Mouse (Mus musculus): ENCODE data around the gene Rtcb. TPM values are rescaled to one million over a fixed set of nuclear protein-coding genes. Genes with fewer than 3 reads are reported as not detected.

The Rtcb gene
- polyA plus RNA-seq, 1 experiment from 2014 or later = 161 TPM

GRCm38 (mm10) chr10:85954429-85954828 lies 3.2 kb downstream of the Rtcb start:
- H3K27ac ChIP-seq (ENCODE audit: low read depth, low read length) = no peak overlapping the region
- no peak for ATAC-seq (replicated peaks; ENCODE audit: low FRiP score)
- WGBS = 88% methylated on average over 2 of the region's 2 CpGs
- H3K4me3 ChIP-seq (ENCODE audit: low read depth, low read length) = no peak overlapping the region
- no peak overlapping the region for H3K9ac ChIP-seq (ENCODE audit: low read depth, low read length)
- no peak for DNase-seq (ENCODE audit: low spot score)
- no peaks in the 10 kb centered on the region for H3K27me3 ChIP-seq (replicated peaks; ENCODE audit: control insufficient read depth, insufficient read depth, low read length)
- H3K9me3 ChIP-seq (ENCODE audit: control insufficient read depth, low read length) = no peaks in the 10 kb centered on the region
- peaks cover 36% of the 10 kb centered on the region for H3K36me3 ChIP-seq (ENCODE audit: control insufficient read depth, insufficient read depth, low read length)
- no peak overlapping the region for H3K4me2 ChIP-seq
- H3K4me1 ChIP-seq (replicated peaks; ENCODE audit: control insufficient read depth, insufficient read depth, low read length) = no peaks in the 10 kb centered on the region

- 81% methylated on average over 3 of the region's 3 CpGs for WGBS
- ATAC-seq (replicated peaks; ENCODE audit: low FRiP score) (no peak), DNase-seq (ENCODE audit: low spot score) (no peak)
- Histone ChIP-seq H3K4me3 (ENCODE audit: low read depth, low read length) (no peak overlapping the region), H3K27me3 (replicated peaks; ENCODE audit: control insufficient read depth, insufficient read depth, low read length) (no peaks in the 10 kb centered on the region), H3K9me3 (ENCODE audit: control insufficient read depth, low read length) (no peaks in the 10 kb centered on the region), H3K9ac (ENCODE audit: low read depth, low read length) (no peak overlapping the region), H3K27ac (ENCODE audit: low read depth, low read length) (no peak overlapping the region), H3K36me3 (ENCODE audit: control insufficient read depth, insufficient read depth, low read length) (peaks cover 46% of the 10 kb centered on the region), H3K4me1 (replicated peaks; ENCODE audit: control insufficient read depth, insufficient read depth, low read length) (no peaks in the 10 kb centered on the region), H3K4me2 (no peak overlapping the region)
Measured at GRCm38 (mm10) chr10:85953401-85953800, 4.2 kb downstream of the Rtcb start.

DNA sequence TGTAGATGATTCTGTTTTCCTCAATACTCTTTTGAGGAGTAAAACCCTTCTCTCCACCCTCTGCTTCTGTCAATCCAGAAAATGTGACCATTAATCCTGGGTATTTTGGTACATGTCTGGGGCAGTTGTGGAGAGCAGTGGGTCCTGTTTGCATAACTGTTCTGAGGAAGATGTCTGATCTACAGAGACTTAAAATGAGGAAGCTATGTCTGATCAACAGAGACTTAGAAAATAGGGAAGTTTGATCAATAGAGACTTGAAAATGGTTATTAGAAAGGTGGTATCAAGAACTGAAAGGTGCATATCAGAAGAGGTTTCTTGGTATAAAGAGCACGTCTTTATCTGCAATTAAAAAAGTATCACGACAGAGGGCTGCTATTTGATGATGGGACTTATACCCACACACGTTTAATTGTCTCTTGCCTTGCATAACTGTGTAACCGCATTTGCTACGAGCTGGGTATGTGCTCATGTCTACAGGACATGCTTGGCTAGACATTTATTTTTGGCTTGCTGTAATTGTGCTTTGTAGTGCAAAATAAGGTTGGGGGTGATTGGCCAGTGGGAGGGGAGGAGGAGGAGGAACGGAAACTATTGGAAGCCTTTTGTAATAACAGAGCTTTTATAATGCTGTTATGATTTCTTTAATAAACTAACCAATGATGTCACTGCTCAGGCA lies 5.7 kb downstream of the Rtcb start:
- Histone ChIP-seq H3K36me3 (ENCODE audit: control insufficient read depth, insufficient read depth, low read length) (peaks cover 51% of the 10 kb centered on the region), H3K4me1 (replicated peaks; ENCODE audit: control insufficient read depth, insufficient read depth, low read length) (no peaks in the 10 kb centered on the region)

DNA sequence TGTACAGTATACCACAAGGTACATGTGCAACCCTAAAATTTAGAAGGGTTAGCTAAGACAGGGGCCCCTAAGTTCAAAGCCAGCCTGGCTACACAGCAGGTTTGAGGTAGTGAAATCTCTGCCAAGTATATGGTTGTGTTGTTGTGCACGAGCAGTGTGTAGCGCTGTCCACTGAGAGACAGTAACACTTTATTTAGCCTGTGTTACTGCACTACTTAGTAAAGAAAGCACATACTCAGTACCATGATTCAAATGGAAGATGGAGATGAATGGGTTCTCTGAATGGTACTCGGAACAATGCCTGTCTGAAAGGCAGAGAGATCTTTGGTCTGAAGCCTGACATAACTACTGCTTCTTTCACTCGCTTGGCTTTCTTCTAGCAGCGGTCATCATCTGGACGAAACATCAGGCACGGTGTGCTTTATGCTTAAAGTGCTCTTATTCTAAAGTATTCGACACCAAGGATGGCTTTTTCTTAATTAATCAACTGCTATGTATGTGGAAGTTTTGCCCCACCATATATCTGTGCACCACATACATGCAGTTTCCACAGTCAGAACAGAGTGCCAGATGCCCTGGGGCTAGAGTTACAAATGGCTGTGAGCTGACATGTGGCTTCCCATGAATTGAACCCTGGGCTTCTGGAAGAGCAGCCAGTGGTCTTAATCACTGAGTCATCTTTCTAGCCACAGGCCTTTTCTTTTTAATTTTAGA lies 9.0 kb downstream of the Rtcb start:
- Histone ChIP-seq H3K4me3 (ENCODE audit: low read depth, low read length) (no peak overlapping the region), H3K9me3 (ENCODE audit: control insufficient read depth, low read length) (no peaks in the 10 kb centered on the region), H3K27ac (ENCODE audit: low read depth, low read length) (no peak overlapping the region), H3K9ac (ENCODE audit: low read depth, low read length) (no peak overlapping the region), H3K4me2 (no peak overlapping the region), H3K27me3 (replicated peaks; ENCODE audit: control insufficient read depth, insufficient read depth, low read length) (no peaks in the 10 kb centered on the region), H3K4me1 (replicated peaks; ENCODE audit: control insufficient read depth, insufficient read depth, low read length) (no peaks in the 10 kb centered on the region), H3K36me3 (ENCODE audit: control insufficient read depth, insufficient read depth, low read length) (peaks cover 55% of the 10 kb centered on the region)
- ATAC-seq (replicated peaks; ENCODE audit: low FRiP score) (no peak), DNase-seq (ENCODE audit: low spot score) (no peak)
- 91% methylated on average over 8 of the region's 8 CpGs for WGBS

More for the DNA sequence above, 5.7 kb downstream of the Rtcb start:
- no peak for DNase-seq (ENCODE audit: low spot score)
- Histone ChIP-seq H3K9ac (ENCODE audit: low read depth, low read length) (no peak overlapping the region), H3K27me3 (replicated peaks; ENCODE audit: control insufficient read depth, insufficient read depth, low read length) (no peaks in the 10 kb centered on the region), H3K4me2 (no peak overlapping the region), H3K9me3 (ENCODE audit: control insufficient read depth, low read length) (no peaks in the 10 kb centered on the region), H3K27ac (ENCODE audit: low read depth, low read length) (no peak overlapping the region), H3K4me3 (ENCODE audit: low read depth, low read length) (no peak overlapping the region)
- 89% methylated on average over 6 of the region's 6 CpGs for WGBS
- no peak for ATAC-seq (replicated peaks; ENCODE audit: low FRiP score)

GRCm38 (mm10) chr10:85936280-85936965 lies 21.2 kb downstream of the Rtcb start:
- H3K4me2 ChIP-seq = no peak overlapping the region
- no peak for ATAC-seq (replicated peaks; ENCODE audit: low FRiP score)

GRCm38 (mm10) chr10:85929962-85930361 lies 27.7 kb downstream of the Rtcb start:
- Histone ChIP-seq H3K27ac (ENCODE audit: low read depth, low read length) (no peak overlapping the region), H3K9ac (ENCODE audit: low read depth, low read length) (no peak overlapping the region), H3K4me3 (ENCODE audit: low read depth, low read length) (no peak overlapping the region), H3K36me3 (ENCODE audit: control insufficient read depth, insufficient read depth, low read length) (no peaks in the 10 kb centered on the region), H3K4me1 (replicated peaks; ENCODE audit: control insufficient read depth, insufficient read depth, low read length) (peaks cover 2% of the 10 kb centered on the region; the same call in 1 of the 2 replicates), H3K27me3 (replicated peaks; ENCODE audit: control insufficient read depth, insufficient read depth, low read length) (peaks cover 28% of the 10 kb centered on the region), H3K9me3 (ENCODE audit: control insufficient read depth, low read length) (no peaks in the 10 kb centered on the region), H3K4me2 (no peak overlapping the region)
- DNase-seq (ENCODE audit: low spot score) = no peak
- ATAC-seq (replicated peaks; ENCODE audit: low FRiP score) = no peak
- WGBS = 80% methylated on average over 11 of the region's 11 CpGs

More at GRCm38 (mm10) chr10:85936280-85936965, 21.2 kb downstream of the Rtcb start:
- no peaks in the 10 kb centered on the region for H3K9me3 ChIP-seq (ENCODE audit: control insufficient read depth, low read length)
- H3K36me3 ChIP-seq (ENCODE audit: control insufficient read depth, insufficient read depth, low read length) = peaks cover 41% of the 10 kb centered on the region
- WGBS = 92% methylated on average over 6 of the region's 6 CpGs
- no peak for DNase-seq (ENCODE audit: low spot score)
- no peaks in the 10 kb centered on the region for H3K4me1 ChIP-seq (replicated peaks; ENCODE audit: control insufficient read depth, insufficient read depth, low read length)
- no peaks in the 10 kb centered on the region for H3K27me3 ChIP-seq (replicated peaks; ENCODE audit: control insufficient read depth, insufficient read depth, low read length)
- no peak overlapping the region for H3K9ac ChIP-seq (ENCODE audit: low read depth, low read length)
- no peak overlapping the region for H3K27ac ChIP-seq (ENCODE audit: low read depth, low read length)
- H3K4me3 ChIP-seq (ENCODE audit: low read depth, low read length) = no peak overlapping the region

GRCm38 (mm10) chr10:85929208-85929591 lies 28.4 kb downstream of the Rtcb start:
- ATAC-seq (replicated peaks; ENCODE audit: low FRiP score) = no peak
- no peaks in the 10 kb centered on the region for H3K36me3 ChIP-seq (ENCODE audit: control insufficient read depth, insufficient read depth, low read length)
- peak overlapping the region; percentile 95 for H3K4me2 ChIP-seq
- no peak for DNase-seq (ENCODE audit: low spot score)
- H3K27ac ChIP-seq (ENCODE audit: low read depth, low read length) = no peak overlapping the region
- no peak overlapping the region for H3K9ac ChIP-seq (ENCODE audit: low read depth, low read length)
- peaks cover 2% of the 10 kb centered on the region; the same call in 1 of the 2 replicates for H3K4me1 ChIP-seq (replicated peaks; ENCODE audit: control insufficient read depth, insufficient read depth, low read length)
- H3K27me3 ChIP-seq (replicated peaks; ENCODE audit: control insufficient read depth, insufficient read depth, low read length) = peaks cover 28% of the 10 kb centered on the region
- no peak overlapping the region for H3K4me3 ChIP-seq (ENCODE audit: low read depth, low read length)
- WGBS = 56% methylated on average over 11 of the region's 11 CpGs
- no peaks in the 10 kb centered on the region for H3K9me3 ChIP-seq (ENCODE audit: control insufficient read depth, low read length)

GRCm38 (mm10) chr10:85928499-85929207 lies 29.0 kb downstream of the Rtcb start:
- Histone ChIP-seq H3K4me3 (ENCODE audit: low read depth, low read length) (peak overlapping the region; percentile 59), H3K27me3 (replicated peaks; ENCODE audit: control insufficient read depth, insufficient read depth, low read length) (peaks cover 28% of the 10 kb centered on the region), H3K4me2 (peak overlapping the region; percentile 95), H3K9ac (ENCODE audit: low read depth, low read length) (no peak overlapping the region), H3K27ac (ENCODE audit: low read depth, low read length) (no peak overlapping the region), H3K9me3 (ENCODE audit: control insufficient read depth, low read length) (no peaks in the 10 kb centered on the region), H3K4me1 (replicated peaks; ENCODE audit: control insufficient read depth, insufficient read depth, low read length) (peaks cover 2% of the 10 kb centered on the region; the same call in 1 of the 2 replicates), H3K36me3 (ENCODE audit: control insufficient read depth, insufficient read depth, low read length) (no peaks in the 10 kb centered on the region)
- ATAC-seq (replicated peaks; ENCODE audit: low FRiP score) = peak; percentile 47; the same call in 1 of the 2 replicates
- 1% methylated on average over 63 of the region's 63 CpGs for WGBS
- DNase-seq (ENCODE audit: low spot score) = peak; percentile 59

Measured in liver, embryonic 11.5 days (tissue).